Mouse (Mus musculus) lung, adult 2 months (tissue): ENCODE measurements around the gene Zfp760. TPM values are rescaled to one million over a fixed set of nuclear protein-coding genes. Genes with fewer than 3 reads are reported as not detected.
"Not testable (repeated sequence)": the region's sequence is repeated elsewhere in the genome, so short reads cannot be mapped to it uniquely, and the experiment has no call there.

Experiments used
- DNase-seq: peaks from one replicate; pipeline ENCODE4 v3.0.0; 2022
- H3K4me1 ChIP-seq: fragments of 200-500 bp; 2 replicates; pipeline ENCODE4 v1.6.1; 2011; ENCODE audit warnings: low read length; ENCODE audit not compliant: control insufficient read depth, insufficient read depth
- H3K4me3 ChIP-seq: fragments of 200-500 bp; replicated peaks from 2 replicates; pipeline ENCODE3; 2011; ENCODE audit warnings: low read depth, mild to moderate bottlenecking, control low read depth, low read length; ENCODE audit errors: extremely low read depth
- CTCF ChIP-seq: fragments of 200-500 bp; IDR thresholded peaks from 2 replicates; pipeline ENCODE4 v1.5.1; 2011; ENCODE audit warnings: mild to moderate bottlenecking, low read length, control low read depth; ENCODE audit not compliant: insufficient read depth
- POLR2A ChIP-seq: fragments of 200-500 bp; IDR thresholded peaks from 2 replicates; pipeline ENCODE4 v1.6.1; 2011; ENCODE audit warnings: low read depth, mild to moderate bottlenecking, control low read depth, low read length, borderline replicate concordance; ENCODE audit errors: extremely low read depth
- WGBS: fragments of 180-500 bp; shearing (Covaris S2); methylation state at CpG from one replicate; pipeline ENCODE4 v1.1.7; 2018; 5-methylcytosine and 5-hydroxymethylcytosine counted together
- polyA plus RNA-seq: library from polyadenylated mRNA; depleted of rRNA; stranded (reverse); fragments of >200 nt; gene quantifications from 2 replicates; pipeline ENCODE4 v1.2.3, GENCODE M21; 2012; rRNA removed

Gene Zfp760
- 0.69 and 1.4 TPM in 2 replicates for polyA plus RNA-seq

DNA sequence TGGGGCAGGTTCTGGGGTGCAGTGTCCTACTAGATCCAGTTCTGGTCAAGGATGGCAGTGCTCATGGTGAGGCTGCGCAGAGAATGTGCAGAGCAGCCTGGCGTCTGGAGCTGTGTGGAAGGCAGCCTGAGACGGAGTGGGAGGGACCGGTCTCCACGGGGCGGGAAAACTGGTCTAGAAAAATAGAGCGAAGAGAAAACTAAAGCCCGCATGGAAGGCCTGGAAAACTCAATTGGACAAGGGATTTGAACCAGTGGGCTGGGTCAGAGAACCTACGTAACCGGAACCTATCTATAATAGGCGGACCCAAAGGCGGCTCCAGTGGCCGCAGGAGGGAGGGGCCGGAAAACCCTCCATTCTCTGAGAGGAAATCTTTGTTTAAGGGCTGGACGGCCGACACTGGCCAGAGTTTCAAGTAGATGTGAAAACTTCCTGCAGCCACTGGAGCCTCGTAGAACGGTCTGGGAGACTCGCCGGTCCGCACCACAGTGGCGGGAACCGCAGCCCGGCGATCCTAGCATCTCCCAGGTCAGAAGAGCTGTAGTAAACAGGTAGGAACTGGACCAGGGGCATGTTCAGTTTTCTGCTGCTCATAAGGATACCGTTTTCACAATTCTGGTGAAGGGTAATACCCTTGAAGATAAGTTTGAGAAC is at the start of gene Zfp760:
Gene Zfp760, plus strand, starts transcription at position 399 of the 654 bp plus-strand sequence.
- DNase-seq: peak; percentile 83
- TF ChIP-seq CTCF (no peak), POLR2A (peak; percentile 89)
- WGBS: 3% methylated on average over 26 of the region's 26 CpGs

DNA sequence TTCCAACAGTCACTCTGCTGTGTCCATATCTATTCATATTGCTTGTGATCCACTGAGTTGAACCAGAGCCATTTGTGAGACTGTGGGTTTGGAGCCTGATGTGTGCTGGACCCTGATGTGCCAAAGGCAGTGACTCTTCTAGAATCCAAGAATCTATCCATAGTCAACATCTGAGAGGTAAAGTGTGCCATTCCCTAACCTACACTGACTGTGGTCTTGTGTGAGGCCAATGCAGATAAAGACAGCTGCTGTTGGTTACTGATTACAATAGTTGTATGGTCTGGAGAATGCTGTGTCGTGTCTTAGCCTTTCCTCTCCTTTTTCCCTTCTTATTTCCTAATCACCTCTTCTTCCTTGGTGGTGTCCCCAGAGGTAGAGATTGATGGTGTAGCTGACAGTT is 28.7 kb upstream of the Zfp760 start:
- not testable (repeated sequence) for H3K4me3 ChIP-seq, H3K4me1 ChIP-seq, DNase-seq
- 12% methylated on average over 1 of the region's 1 CpGs for WGBS

More for the DNA sequence above, at the start of gene Zfp760:
- Histone ChIP-seq H3K4me1 (peaks cover 3% of the 10 kb centered on the region), H3K4me3 (peak within 1 kb of the TSS; percentile 83)

DNA sequence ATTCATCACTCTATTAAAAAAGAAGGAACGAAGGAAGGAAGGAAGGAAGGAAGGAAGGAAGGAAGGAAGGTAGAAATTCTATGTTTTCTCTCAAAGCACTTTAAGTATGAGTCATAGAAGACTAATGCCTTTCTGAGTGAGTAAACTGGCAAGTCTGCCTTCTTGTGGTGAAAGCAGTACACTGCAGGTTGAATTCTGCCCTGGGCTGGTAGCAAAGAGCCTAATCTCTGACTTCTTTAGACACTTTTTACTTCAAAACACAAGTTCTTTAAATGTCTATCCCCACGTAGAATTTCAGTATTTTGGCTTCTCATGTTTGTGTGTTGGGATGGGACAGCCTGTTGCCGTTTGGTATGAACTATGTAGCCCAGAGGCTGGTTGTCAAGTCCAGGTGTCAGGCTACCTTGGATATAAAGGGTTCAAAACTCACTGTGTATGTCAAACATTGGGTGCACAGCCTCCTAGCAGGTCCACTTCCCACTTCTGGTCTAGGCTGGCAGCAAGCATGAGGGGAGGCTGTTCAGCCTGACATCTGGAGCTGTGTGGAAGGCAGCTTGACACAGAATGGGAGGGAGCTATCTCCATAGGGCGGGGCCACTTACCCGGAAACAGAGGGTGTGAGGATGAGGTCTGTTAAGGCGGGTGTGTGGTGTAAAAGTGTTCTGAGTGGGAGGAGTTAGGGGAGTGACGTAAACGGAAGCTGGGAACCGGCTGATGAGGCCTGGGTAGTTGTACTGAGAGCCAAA is 28.1 kb upstream of the Zfp760 start:
- Histone ChIP-seq H3K4me1 (peaks cover 3% of the 10 kb centered on the region; the same call in 1 of the 2 replicates), H3K4me3 (peak overlapping the region; percentile 62)
- peak; percentile 86 for DNase-seq
- 4% methylated on average over 9 of the region's 9 CpGs for WGBS
- peak; percentile 29; the same call in 1 of the 2 replicates for TF ChIP-seq POLR2A
- peak; percentile 42; the same call in 1 of the 2 replicates for TF ChIP-seq CTCF

DNA sequence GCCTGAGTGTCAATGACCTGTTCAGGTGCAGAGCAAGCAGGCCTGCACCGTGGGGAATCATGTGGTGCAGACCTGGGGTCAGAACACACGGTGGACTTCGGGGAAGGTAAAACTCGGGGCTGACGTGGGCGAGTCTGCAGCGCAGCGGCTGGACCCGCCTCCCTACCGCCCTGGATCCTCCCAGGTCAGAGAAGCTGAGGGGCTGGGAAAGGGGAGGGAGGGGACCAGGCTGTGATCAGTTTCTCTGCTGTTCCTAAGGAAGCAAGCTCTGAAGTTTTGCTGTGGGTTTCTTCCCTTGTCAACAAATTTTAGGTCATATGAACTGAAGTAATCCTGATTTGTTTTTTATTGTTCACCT is 27.5 kb upstream of the Zfp760 start:
- H3K4me1 ChIP-seq, DNase-seq: not testable (repeated sequence)
- peak overlapping the region; percentile 62 for H3K4me3 ChIP-seq
- WGBS: 0% methylated on average over 10 of the region's 10 CpGs
- peak; percentile 27; the same call in 1 of the 2 replicates for TF ChIP-seq POLR2A

DNA sequence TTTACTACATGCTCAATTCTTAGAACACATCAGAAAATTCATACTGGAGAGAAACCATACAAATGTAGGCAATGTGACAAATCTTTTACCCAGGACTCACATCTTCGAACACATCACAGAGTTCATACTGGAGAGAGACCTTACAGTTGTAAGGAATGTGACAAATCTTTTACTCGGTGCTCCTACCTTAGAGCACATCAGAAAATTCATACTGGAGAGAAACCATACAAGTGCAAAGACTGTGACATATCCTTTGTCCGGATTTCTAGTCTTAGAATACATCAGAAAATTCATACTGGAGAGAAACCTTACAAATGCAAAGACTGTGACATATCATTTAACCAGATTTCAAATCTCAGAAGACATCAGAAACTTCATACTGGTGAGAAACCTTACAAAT is 16.0 kb upstream of the Zfp760 start, which contains the start of gene Gm10226:
Gene Gm10226, plus strand, starts transcription at position 301 of the 400 bp plus-strand sequence.
- Histone ChIP-seq H3K4me1 (no peaks in the 10 kb centered on the region), H3K4me3 (no peak within 1 kb of the TSS)
- DNase-seq: no peak
- TF ChIP-seq POLR2A (no peak), CTCF (no peak)
- 90% methylated on average over 3 of the region's 3 CpGs for WGBS

DNA sequence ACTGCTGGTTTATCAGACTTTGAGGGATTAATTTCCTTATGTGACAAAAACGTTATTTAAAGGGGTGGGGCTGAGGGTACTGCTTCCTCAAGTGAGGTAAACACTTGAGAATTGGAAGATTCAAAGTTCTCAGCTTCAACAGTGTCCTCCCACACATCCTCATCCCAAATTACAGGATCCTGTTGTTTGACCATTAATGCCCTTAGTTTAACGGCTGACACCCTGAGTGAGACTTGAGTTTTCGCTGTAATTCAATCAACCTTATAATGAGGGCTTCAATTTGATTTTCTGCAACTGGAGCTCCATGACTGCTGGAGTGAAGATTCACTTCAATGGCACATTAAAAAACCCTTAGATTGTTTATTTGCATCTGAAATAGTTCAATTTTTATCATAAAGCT is 14.2 kb upstream of the Zfp760 start:
- WGBS: 73% methylated on average over 3 of the region's 3 CpGs
- TF ChIP-seq CTCF (no peak), POLR2A (no peak)
- no peak overlapping the region for H3K4me3 ChIP-seq
- H3K4me1 ChIP-seq: no peaks in the 10 kb centered on the region
- DNase-seq: no peak

DNA sequence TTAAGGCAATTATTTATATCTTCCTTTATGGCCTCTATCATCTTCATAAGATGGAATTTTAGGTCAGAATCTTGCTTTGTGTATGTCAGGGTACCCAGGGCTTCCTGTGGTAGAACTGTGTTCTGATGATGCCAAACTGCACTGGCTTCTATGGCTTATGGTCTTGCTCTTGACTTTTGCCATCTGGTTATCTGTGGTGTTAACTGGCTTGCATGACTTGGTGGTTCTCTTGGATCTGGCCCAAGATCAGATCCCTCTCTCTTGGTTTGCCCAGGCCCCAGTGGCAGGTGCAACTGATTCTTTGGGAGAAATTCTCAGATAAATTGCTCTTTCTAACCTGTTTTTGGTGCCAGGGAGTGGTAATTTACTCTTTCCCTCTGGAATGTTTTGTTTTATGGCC is 11.5 kb upstream of the Zfp760 start:
- no peak for TF ChIP-seq CTCF
- no peak for TF ChIP-seq POLR2A
- DNase-seq: no peak
- Histone ChIP-seq H3K4me3 (no peak overlapping the region), H3K4me1 (no peaks in the 10 kb centered on the region)

DNA sequence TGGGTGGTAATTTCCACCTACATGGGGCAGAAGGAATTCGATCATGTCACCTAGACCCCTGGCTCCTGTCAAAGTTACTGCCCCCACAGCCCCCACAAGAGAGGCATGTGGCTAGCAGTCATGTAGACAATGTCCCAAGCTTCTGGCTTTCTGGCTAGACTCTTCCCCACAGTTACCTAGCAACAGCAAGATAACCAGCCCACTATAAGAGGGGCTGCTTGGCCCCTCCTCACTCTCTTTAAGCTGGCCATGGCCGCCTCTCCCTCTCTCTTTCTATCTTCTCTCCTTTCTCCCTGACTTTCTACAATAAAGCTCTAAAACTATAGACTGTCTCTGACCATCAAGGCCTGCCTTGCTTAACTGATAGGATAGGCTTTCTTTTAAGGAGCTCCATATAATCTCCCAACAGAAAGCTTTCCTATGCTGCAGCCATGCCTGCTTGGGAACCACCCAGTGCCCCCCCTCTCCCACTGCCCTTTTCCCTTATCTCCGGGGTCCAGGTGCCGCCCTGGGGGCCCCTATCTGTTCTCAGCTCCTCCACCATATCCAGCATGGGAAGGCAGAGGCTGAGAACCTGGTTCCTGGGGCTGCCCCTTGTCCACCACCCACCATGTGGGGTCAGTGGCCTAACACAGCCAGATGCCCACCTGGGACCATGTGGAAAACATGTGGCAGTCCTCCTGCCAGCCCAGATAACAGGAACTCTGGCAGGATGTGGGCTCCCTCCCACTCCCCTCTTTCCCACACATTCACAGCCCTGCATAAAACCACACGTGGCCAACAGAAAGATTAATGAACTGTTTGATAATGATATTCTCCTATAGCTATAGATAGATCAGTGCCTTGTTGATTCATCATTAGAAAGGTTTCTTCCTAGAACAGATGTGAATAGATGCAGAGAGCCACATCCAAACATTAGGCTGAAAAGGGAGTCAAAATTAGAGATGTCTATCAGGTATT is 5.0 kb upstream of the Zfp760 start:
- Histone ChIP-seq H3K4me3 (no peak overlapping the region), H3K4me1 (no peaks in the 10 kb centered on the region)
- 37% methylated on average over 5 of the region's 5 CpGs for WGBS
- DNase-seq: no peak
- TF ChIP-seq POLR2A (no peak), CTCF (no peak)

DNA sequence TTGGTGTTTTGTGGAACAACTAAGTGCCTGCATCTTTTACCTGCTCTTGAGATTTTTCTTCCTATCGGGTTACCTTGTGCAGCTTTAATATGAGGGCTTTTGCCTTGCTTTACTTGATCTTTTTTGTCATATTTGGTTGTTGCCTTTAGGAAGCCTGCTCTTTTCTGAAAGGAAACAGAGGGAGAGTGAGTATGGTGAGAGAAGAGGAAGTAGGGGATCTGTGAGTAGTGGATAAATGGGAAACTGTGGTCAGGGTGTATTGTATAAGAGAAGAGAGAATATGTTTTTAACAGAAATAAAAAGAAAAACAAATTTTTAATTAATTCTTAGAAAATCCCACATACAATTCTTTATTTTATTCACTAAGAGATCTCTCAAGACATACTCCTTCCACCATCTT is 4.1 kb upstream of the Zfp760 start:
- H3K4me3 ChIP-seq: no peak overlapping the region
- WGBS: 65% methylated on average over 1 of the region's 1 CpGs
- TF ChIP-seq CTCF (no peak), POLR2A (no peak)
- no peaks in the 10 kb centered on the region; the same call in 1 of the 2 replicates for H3K4me1 ChIP-seq
- DNase-seq: no peak
